Mouse (Mus musculus) heart, adult 2 months (tissue): ENCODE results near the gene Cobll1. TPM values are rescaled to one million over a fixed set of nuclear protein-coding genes. Genes with fewer than 3 reads are reported as not detected.

Experiments used
- DNase-seq, 2 experiments: peaks; one replicate each; pipeline ENCODE4 v3.0.0; 2021
- H3K27ac ChIP-seq: fragments of 200-600 bp; 2 replicates; pipeline ENCODE4 v1.8.1; 2022
- H3K27me3 ChIP-seq: fragments of 200-500 bp; 2 replicates; pipeline ENCODE4 v1.6.1; 2012; ENCODE audit warnings: mild to moderate bottlenecking, low read length, inconsistent platforms, mixed read lengths; ENCODE audit not compliant: control insufficient read depth, insufficient read depth
- H3K36me3 ChIP-seq: fragments of 200-500 bp; 2 replicates; pipeline ENCODE4 v1.6.1; 2012; ENCODE audit warnings: low read length, inconsistent platforms; ENCODE audit not compliant: control insufficient read depth, insufficient read depth
- H3K4me1 ChIP-seq: fragments of 200-500 bp; 2 replicates; pipeline ENCODE4 v1.6.1; 2011; ENCODE audit warnings: low read length; ENCODE audit not compliant: control insufficient read depth, insufficient read depth
- H3K4me3 ChIP-seq: fragments of 200-600 bp; 2 replicates; pipeline ENCODE4 v1.8.1; 2022
- H3K79me2 ChIP-seq: fragments of 200-500 bp; replicated peaks from 2 replicates; pipeline ENCODE4 v1.6.1; 2012; ENCODE audit warnings: mild to moderate bottlenecking, inconsistent platforms, low read length, moderate library complexity, mixed read lengths; ENCODE audit not compliant: control insufficient read depth, insufficient read depth
- H3K9ac ChIP-seq: fragments of 200-500 bp; 2 replicates; pipeline ENCODE4 v1.6.1; 2012; ENCODE audit warnings: low read depth, mild to moderate bottlenecking, control low read depth, inconsistent platforms, low read length, mixed read lengths
- CTCF ChIP-seq: fragments of 200-600 bp; IDR thresholded peaks from 2 replicates; pipeline ENCODE4 v1.8.1; 2022; ENCODE audit warnings: antibody characterized with exemption, mild to moderate bottlenecking, moderate library complexity
- EP300 ChIP-seq: fragments of 200-500 bp; IDR thresholded peaks from 2 replicates; pipeline ENCODE4 v1.6.1; 2011; ENCODE audit warnings: low read depth, low read length, control low read depth; ENCODE audit not compliant: insufficient read depth
- POLR2A ChIP-seq: fragments of 200-500 bp; IDR thresholded peaks from 2 replicates; pipeline ENCODE4 v1.6.1; 2011; ENCODE audit warnings: mild to moderate bottlenecking, low read depth, low read length, control low read depth; ENCODE audit not compliant: insufficient read depth
- WGBS: fragments of 180-500 bp; shearing (Covaris S2); methylation state at CpG from one replicate; pipeline ENCODE4 v1.1.7; 2018; 5-methylcytosine and 5-hydroxymethylcytosine counted together
- intact Hi-C: fragments of 180-260 bp; cut with DNase I; formaldehyde crosslinking; loops from one replicate; pipeline ENCODE4 v1.15.1; 2025
- long read RNA-seq: library from polyadenylated mRNA; stranded (forward); transcript quantifications from one replicate; pipeline ENCODE4 v2.0.0, GENCODE M21; 2021
- polyA plus RNA-seq: library from polyadenylated mRNA; depleted of rRNA; stranded (reverse); fragments of >200 nt; gene quantifications from 2 replicates; pipeline ENCODE4 v1.2.3, GENCODE M21; 2012; rRNA removed
- total RNA-seq, 2 experiments: library from RNA; stranded (reverse); gene quantifications; 2 replicates each; pipeline ENCODE4 v1.2.3; 2021

Gene Cobll1
- total RNA-seq: 10 to 100 TPM; 53.3 to 76.8 TPM
- polyA plus RNA-seq: 19.3 and 35.1 TPM in 2 replicates
- long read RNA-seq, full-length matches to known transcripts: 4 of 18 reads
- long read RNA-seq, partial matches to known transcripts: 6 of 18 reads
- long read RNA-seq, other reads (novel, unspliced or antisense): 8 of 18 reads

DNA sequence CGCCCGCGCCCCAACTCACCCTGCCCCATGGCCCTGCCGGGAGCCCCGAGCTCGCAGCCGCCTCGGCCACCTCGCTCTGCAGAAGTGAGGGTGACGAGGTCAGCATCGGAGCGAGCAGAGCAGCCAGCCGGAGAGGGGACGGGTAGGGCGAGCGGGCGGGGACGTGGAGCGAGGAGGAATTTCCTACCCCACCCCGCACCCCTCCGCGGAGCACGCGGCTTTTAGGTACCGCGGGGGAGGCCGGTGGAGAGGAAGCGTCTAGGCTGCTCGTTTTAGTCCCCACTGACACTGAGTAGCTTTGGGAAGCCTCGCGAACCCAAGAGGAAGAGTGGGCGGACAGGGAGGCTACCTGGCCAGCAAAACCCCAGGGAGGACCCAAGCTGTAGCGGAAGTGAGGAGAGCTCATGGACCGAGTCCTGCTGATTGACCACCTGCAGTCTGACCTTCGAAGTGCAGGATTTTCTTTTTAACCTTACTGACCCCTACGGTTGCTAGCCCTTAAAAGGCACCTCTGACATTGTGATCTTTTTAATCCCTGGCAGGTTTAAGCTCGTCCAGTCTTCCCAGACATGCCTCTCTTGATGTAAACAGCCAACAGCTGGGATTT, at the start of gene Cobll1:
Gene Cobll1 (minus strand): TSS at position 440 of the 607 bp plus-strand sequence.
- Histone ChIP-seq H3K79me2 (peaks cover 3% of the 10 kb centered on the region; the same call in 1 of the 2 replicates), H3K4me3 (peak within 1 kb of the TSS; percentile 73), H3K27ac (peak within 1 kb of the TSS; percentile 95), H3K4me1 (peaks cover 5% of the 10 kb centered on the region), H3K9ac (peak within 1 kb of the TSS; percentile 94), H3K36me3 (peaks cover 13% of the 10 kb centered on the region; the same call in 1 of the 2 replicates), H3K27me3 (no peaks in the 10 kb centered on the region)
- TF ChIP-seq CTCF: peak; percentile 45
- no peak for TF ChIP-seq EP300
- intact Hi-C loops: loop anchor here (2.0 to 5.0 kb wide), 2 partner anchors 53 to 94 kb away; no protein-coding TSS in a partner anchor
- WGBS: under 1% methylated on average over 37 of the region's 37 CpGs
- DNase-seq: no peak

DNA sequence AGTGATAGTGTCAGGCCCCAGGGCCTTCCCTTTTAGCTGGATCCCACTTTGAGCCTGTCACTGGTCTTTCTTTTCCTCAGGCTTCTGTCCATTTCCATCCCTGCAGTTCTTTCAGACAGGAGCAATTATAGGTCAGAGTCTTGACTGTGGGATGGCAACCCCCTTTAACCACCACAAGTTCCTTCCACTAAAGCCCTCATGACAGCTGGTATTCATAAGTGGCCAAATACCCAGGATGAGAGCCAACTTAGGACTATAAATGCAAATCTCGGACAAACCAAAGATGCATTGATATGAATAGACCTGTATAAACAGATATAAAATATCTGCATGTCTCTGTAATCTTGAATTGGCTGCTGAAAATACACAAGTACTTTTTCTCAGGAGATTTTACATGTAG, 49.5 kb upstream of the Cobll1 start:
- Histone ChIP-seq H3K9ac (no peak overlapping the region), H3K36me3 (no peaks in the 10 kb centered on the region), H3K4me3 (no peak overlapping the region), H3K27me3 (no peaks in the 10 kb centered on the region), H3K27ac (no peak overlapping the region), H3K4me1 (peaks cover 3% of the 10 kb centered on the region), H3K79me2 (no peaks in the 10 kb centered on the region)
- WGBS: 68% methylated on average over 1 of the region's 1 CpGs
- DNase-seq: no peak
- intact Hi-C loops: no loop called here
- TF ChIP-seq POLR2A: no peak
- TF ChIP-seq EP300: no peak

DNA sequence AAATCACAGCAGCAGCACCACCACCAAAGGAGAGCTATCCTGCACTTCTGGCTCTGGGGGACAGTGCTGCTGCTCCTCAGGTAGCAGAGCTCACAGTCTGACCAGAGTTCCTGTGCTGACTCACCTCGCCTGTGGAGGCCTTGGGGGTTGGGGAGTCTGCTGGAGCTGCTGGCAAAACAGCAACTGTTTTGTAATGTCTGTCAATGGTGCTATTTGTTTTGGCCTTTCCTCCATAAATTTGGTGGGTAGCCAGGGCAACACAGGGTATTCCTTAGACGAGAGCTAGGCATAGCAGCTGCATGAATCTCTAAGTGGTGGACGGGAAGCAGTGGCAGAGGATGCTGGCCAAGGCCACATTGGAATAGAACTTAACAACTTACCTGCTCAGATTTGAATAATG, 46.2 kb upstream of the Cobll1 start:
- intact Hi-C loops: no loop called here
- no peaks in the 10 kb centered on the region for H3K36me3 ChIP-seq
- no peak for TF ChIP-seq CTCF
- TF ChIP-seq EP300: no peak
- no peak for TF ChIP-seq POLR2A
- no peak overlapping the region for H3K27ac ChIP-seq
- no peaks in the 10 kb centered on the region for H3K27me3 ChIP-seq
- 65% methylated on average over 3 of the region's 3 CpGs for WGBS
- peaks cover 3% of the 10 kb centered on the region for H3K4me1 ChIP-seq
- no peak overlapping the region for H3K4me3 ChIP-seq
- no peak overlapping the region for H3K9ac ChIP-seq
- DNase-seq: peak in 1 of 2 experiments; percentile 38
- no peaks in the 10 kb centered on the region for H3K79me2 ChIP-seq

DNA sequence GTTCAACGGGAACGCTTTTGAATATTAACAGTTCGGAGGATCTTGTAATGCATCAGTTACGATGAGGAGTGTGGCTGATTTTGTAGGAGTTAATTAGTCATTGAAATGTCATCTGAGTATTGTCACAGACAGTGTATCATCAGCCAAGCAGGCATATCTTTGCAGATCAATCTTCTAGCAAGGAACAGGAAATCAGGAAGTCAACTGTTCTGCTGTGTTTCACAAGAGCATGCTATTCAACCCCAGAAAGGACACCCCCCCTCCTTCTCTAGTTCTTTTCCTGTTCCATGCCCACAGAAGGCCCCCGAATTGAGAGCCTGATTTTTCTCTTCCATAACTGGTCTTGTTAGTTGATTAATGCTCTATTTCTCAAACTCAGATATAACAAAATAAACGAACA, 43.8 kb upstream of the Cobll1 start:
- Histone ChIP-seq H3K36me3 (no peaks in the 10 kb centered on the region), H3K4me1 (peaks cover 3% of the 10 kb centered on the region), H3K9ac (no peak overlapping the region), H3K27me3 (no peaks in the 10 kb centered on the region), H3K79me2 (no peaks in the 10 kb centered on the region), H3K27ac (no peak overlapping the region), H3K4me3 (no peak overlapping the region)
- TF ChIP-seq CTCF (no peak), EP300 (no peak)
- DNase-seq: no peak
- 74% methylated on average over 6 of the region's 6 CpGs for WGBS
- intact Hi-C loops: no loop called here

DNA sequence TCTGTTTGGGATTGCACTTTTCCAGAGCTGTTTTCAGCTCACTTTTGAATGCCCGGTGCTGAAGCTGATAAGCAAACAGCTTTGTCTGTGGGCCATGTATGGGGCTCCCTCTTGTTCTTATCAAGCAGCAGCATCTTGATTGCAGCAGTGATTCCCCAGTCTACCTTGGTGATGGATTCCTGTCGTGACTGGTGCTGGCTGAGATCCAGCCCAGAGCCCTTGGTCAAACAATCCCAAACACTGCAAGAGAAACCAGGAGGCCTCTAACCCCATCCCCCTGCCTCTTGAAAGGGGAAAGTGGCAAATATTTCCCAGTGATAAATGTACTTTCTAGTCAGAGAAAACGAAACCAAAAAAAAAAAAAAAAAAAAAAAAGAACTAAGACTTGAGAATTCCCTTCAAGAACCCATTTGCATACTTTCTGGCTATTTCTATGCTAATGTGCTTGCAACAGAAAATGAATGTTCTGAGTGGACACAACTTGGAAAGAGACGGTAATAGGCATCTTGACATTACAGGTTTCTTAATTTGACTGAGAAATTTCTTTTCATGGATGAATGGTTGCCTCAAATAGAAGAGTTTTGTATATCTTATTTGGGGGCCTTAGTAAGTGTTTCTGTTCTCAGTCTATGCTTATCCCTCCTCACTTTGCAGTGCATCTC, 40.0 kb upstream of the Cobll1 start:
- no peak for DNase-seq
- no peak overlapping the region for H3K9ac ChIP-seq
- H3K4me3 ChIP-seq: no peak overlapping the region
- TF ChIP-seq CTCF: no peak
- TF ChIP-seq EP300: no peak
- no peak for TF ChIP-seq POLR2A
- 34% methylated on average over 4 of the region's 4 CpGs for WGBS
- no peaks in the 10 kb centered on the region for H3K79me2 ChIP-seq
- no peak overlapping the region for H3K27ac ChIP-seq
- H3K27me3 ChIP-seq: no peaks in the 10 kb centered on the region
- no peaks in the 10 kb centered on the region for H3K36me3 ChIP-seq
- no peaks in the 10 kb centered on the region for H3K4me1 ChIP-seq
- intact Hi-C loops: no loop called here

DNA sequence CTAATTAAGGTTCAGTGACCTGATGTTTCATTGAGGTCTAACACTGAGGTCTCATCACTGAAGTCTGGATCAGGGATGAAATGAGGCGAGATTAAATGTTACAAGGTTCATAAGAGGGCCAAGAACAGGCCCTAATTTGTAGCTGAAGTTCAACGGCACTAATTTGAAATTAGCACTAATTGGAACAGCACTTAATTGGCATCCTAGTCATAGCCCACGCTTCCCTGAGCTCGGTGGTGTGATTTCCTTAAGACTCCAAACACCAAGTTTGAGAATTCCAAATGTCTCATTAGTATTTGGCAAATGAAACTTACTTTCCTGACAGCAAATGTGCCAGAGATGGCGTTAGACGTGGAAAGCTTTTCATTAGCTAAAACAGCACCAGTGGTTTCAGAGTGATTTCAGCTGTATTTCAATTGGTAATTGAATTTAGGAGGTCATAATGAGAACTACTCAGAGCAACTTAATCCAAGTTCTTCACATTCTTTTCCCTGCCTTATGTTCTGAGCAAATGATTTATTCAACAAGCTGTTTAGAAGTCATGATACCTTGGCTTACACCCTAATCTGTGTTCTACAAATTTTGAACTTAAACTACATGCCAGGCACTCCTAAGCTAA, 36.3 kb upstream of the Cobll1 start:
- TF ChIP-seq POLR2A (no peak), CTCF (no peak), EP300 (no peak)
- H3K4me1 ChIP-seq: no peaks in the 10 kb centered on the region
- H3K79me2 ChIP-seq: no peaks in the 10 kb centered on the region
- no peak overlapping the region for H3K9ac ChIP-seq
- intact Hi-C loops: no loop called here
- H3K4me3 ChIP-seq: no peak overlapping the region
- H3K27me3 ChIP-seq: no peaks in the 10 kb centered on the region
- no peak overlapping the region for H3K27ac ChIP-seq
- no peaks in the 10 kb centered on the region for H3K36me3 ChIP-seq
- no peak for DNase-seq
- WGBS: 84% methylated on average over 6 of the region's 6 CpGs
